Mouse (Mus musculus) WW6 (cell line): ENCODE results near the gene Wdr48.

ENCODE experiments used
- DNase-seq: peaks from one replicate; pipeline ENCODE4 v3.0.0-alpha.2; 2013; ENCODE audit warnings: low read depth, low spot score

Gene Wdr48

GRCm38 (mm10) chr9:119925120-119925657 is 30.5 kb downstream of the Wdr48 start:
- no peak for DNase-seq

- DNase-seq: no peak
Measured at GRCm38 (mm10) chr9:119925729-119926128, 31.1 kb downstream of the Wdr48 start.

GRCm38 (mm10) chr9:119926497-119926896 is 31.8 kb downstream of the Wdr48 start:
- DNase-seq: no peak

GRCm38 (mm10) chr9:119932358-119932757 is 37.7 kb downstream of the Wdr48 start:
- DNase-seq: no peak

GRCm38 (mm10) chr9:119933675-119934074 is 39.0 kb downstream of the Wdr48 start:
- no peak for DNase-seq

- DNase-seq: peak; percentile 67
Measured at GRCm38 (mm10) chr9:119937005-119937773, 42.5 kb downstream of the Wdr48 start, which contains the start of the genes Gorasp1 and Ttc21a. Gorasp1 (minus strand) TSS chr9:119937565. Ttc21a (plus strand) TSS chr9:119937606.

- no peak for DNase-seq
Measured at GRCm38 (mm10) chr9:119938496-119938895, 43.8 kb downstream of the Wdr48 start.

GRCm38 (mm10) chr9:119939646-119940045 is 45.0 kb downstream of the Wdr48 start:
- no peak for DNase-seq

GRCm38 (mm10) chr9:119941407-119941806 is 46.7 kb downstream of the Wdr48 start:
- no peak for DNase-seq

- DNase-seq: no peak
Measured at GRCm38 (mm10) chr9:119941861-119942260, 47.2 kb downstream of the Wdr48 start.

GRCm38 (mm10) chr9:119943326-119943725 is 48.6 kb downstream of the Wdr48 start:
- no peak for DNase-seq

GRCm38 (mm10) chr9:119945173-119945900 is 50.7 kb downstream of the Wdr48 start:
- peak; percentile 48 for DNase-seq

- no peak for DNase-seq
Measured at GRCm38 (mm10) chr9:119948804-119949203, 54.1 kb downstream of the Wdr48 start.

GRCm38 (mm10) chr9:119950434-119950833 is 55.8 kb downstream of the Wdr48 start:
- no peak for DNase-seq

- DNase-seq: no peak
Measured at GRCm38 (mm10) chr9:119951388-119951787, 56.7 kb downstream of the Wdr48 start.

- DNase-seq: no peak
Measured at GRCm38 (mm10) chr9:119958835-119959234, 64.2 kb downstream of the Wdr48 start.

- DNase-seq: no peak
Measured at GRCm38 (mm10) chr9:119962216-119962615, 67.5 kb downstream of the Wdr48 start.

GRCm38 (mm10) chr9:119962987-119963667 is 68.4 kb downstream of the Wdr48 start:
- DNase-seq: no peak

GRCm38 (mm10) chr9:119964206-119964605 is 69.5 kb downstream of the Wdr48 start:
- DNase-seq: no peak

GRCm38 (mm10) chr9:119965186-119965585 is 70.5 kb downstream of the Wdr48 start:
- no peak for DNase-seq

- DNase-seq: no peak
Measured at GRCm38 (mm10) chr9:119966221-119966910, 71.7 kb downstream of the Wdr48 start.
